Mouse (Mus musculus) retina, postnatal 1 day (tissue): ENCODE results near the gene Gm17364.
"Not testable (repeated sequence)": the region's sequence is repeated elsewhere in the genome, so short reads cannot be mapped to it uniquely, and the experiment has no call there.

Source experiments
- DNase-seq: peaks from one replicate; pipeline ENCODE4 v3.0.0-alpha.2; 2012

Gene Gm17364

GRCm38 (mm10) chr13:41273927-41274650 lies at the start of gene Gm17364:
TSS of gene Gm17364 (minus strand) at chr13:41273977.
- DNase-seq, result no peak

GRCm38 (mm10) chr13:41321433-41321832 lies 47.7 kb upstream of the Gm17364 start:
- DNase-seq, result no peak

- DNase-seq, result no peak
Observed at GRCm38 (mm10) chr13:41320749-41321148, 47.0 kb upstream of the Gm17364 start.

- peak; percentile 82 for DNase-seq
Observed at GRCm38 (mm10) chr13:41302716-41303115, 28.9 kb upstream of the Gm17364 start.

- DNase-seq, result no peak
Observed at GRCm38 (mm10) chr13:41300037-41300436, 26.3 kb upstream of the Gm17364 start.

- DNase-seq, result peak; percentile 45
Observed at GRCm38 (mm10) chr13:41298996-41299395, 25.2 kb upstream of the Gm17364 start.

GRCm38 (mm10) chr13:41298533-41298932 lies 24.8 kb upstream of the Gm17364 start:
- DNase-seq, result no peak

GRCm38 (mm10) chr13:41296396-41296795 lies 22.6 kb upstream of the Gm17364 start:
- no peak for DNase-seq

GRCm38 (mm10) chr13:41295886-41296285 lies 22.1 kb upstream of the Gm17364 start:
- no peak for DNase-seq

- DNase-seq, result no peak
Observed at GRCm38 (mm10) chr13:41293595-41293994, 19.8 kb upstream of the Gm17364 start.

- no peak for DNase-seq
Observed at GRCm38 (mm10) chr13:41291466-41291974, 17.7 kb upstream of the Gm17364 start.

- no peak for DNase-seq
Observed at GRCm38 (mm10) chr13:41286285-41286684, 12.5 kb upstream of the Gm17364 start.

- no peak for DNase-seq
Observed at GRCm38 (mm10) chr13:41285448-41285847, 11.7 kb upstream of the Gm17364 start.

- peak; percentile 89 for DNase-seq
Observed at GRCm38 (mm10) chr13:41283256-41283655, 9.5 kb upstream of the Gm17364 start.

GRCm38 (mm10) chr13:41280696-41281095 lies 6.9 kb upstream of the Gm17364 start:
- no peak for DNase-seq

- DNase-seq, result peak; percentile 43
Observed at GRCm38 (mm10) chr13:41267827-41268408, 5.9 kb downstream of the Gm17364 start.

- no peak for DNase-seq
Observed at GRCm38 (mm10) chr13:41263304-41264006, 10.3 kb downstream of the Gm17364 start.

GRCm38 (mm10) chr13:41261617-41262016 lies 12.2 kb downstream of the Gm17364 start:
- not testable (repeated sequence) for DNase-seq

- no peak for DNase-seq
Observed at GRCm38 (mm10) chr13:41257851-41258250, 15.9 kb downstream of the Gm17364 start.

GRCm38 (mm10) chr13:41256962-41257361 lies 16.8 kb downstream of the Gm17364 start:
- DNase-seq, result no peak

GRCm38 (mm10) chr13:41256126-41256525 lies 17.7 kb downstream of the Gm17364 start:
- DNase-seq, result peak; percentile 34

- DNase-seq, result no peak
Observed at GRCm38 (mm10) chr13:41252736-41253135, 21.0 kb downstream of the Gm17364 start.

- no peak for DNase-seq
Observed at GRCm38 (mm10) chr13:41252141-41252540, 21.6 kb downstream of the Gm17364 start.

GRCm38 (mm10) chr13:41251667-41252066 lies 22.1 kb downstream of the Gm17364 start:
- DNase-seq, result no peak
